Mouse (Mus musculus) megakaryocyte, embryonic 14.5 days (primary cell): Measurements from ENCODE around the gene Pde6h.

ENCODE experiments used
- FLI1 ChIP-seq: IDR thresholded peaks from 2 replicates; pipeline ENCODE4 v1.6.1; 2012; ENCODE audit warnings: low read length, inconsistent platforms, mixed read lengths
- GATA1 ChIP-seq: IDR thresholded peaks from 3 replicates; pipeline ENCODE4 v1.6.1; 2012; ENCODE audit warnings: mixed read lengths, low read length, inconsistent platforms, borderline replicate concordance

- TF ChIP-seq GATA1 (no peak), FLI1 (no peak)
Measured at GRCm38 (mm10) chr6:136954192-136954591, 30.6 kb downstream of the Pde6h start.
